Mouse (Mus musculus): Measurements from ENCODE around the gene Dhrs3.

Gene Dhrs3

GRCm38 (mm10) chr4:144939847-144940411, 47.3 kb downstream of the Dhrs3 start:
- DNase-seq (ENCODE audit: low read depth, low spot score) = no peak

DNA sequence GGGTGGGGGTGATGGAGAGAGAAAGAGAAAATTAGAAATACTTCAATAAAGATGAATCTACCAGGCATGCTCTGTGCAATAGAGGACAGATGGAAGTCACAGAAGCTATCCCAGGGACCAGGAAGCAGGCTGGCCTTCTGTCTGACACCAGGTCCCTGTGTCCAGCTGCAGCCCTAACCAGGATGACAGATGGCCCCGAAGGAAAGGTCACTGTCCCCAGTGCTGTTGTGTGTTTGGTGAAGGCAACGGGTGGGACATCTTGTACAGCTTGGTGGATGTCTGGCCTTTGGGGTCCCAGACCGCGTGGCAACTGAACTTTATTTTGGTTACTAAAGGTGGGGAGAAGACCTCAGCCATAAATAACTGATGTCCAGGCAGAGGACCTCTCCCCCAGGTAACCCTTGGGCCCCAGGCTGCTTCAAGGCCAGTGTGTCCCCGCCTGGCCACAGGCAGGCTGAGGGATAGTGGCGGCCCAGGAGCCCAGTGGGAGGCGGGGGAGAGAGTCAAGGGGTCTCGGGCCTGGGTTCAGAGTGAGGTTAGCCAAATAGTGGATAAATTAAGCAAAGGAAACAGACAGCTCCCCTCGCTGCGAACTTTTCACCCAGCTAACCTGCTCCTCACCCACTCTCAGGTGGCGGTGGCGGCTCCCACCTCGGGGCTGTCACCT, 48.3 kb downstream of the Dhrs3 start:
- no peak for DNase-seq (ENCODE audit: low read depth, low spot score)

DNA sequence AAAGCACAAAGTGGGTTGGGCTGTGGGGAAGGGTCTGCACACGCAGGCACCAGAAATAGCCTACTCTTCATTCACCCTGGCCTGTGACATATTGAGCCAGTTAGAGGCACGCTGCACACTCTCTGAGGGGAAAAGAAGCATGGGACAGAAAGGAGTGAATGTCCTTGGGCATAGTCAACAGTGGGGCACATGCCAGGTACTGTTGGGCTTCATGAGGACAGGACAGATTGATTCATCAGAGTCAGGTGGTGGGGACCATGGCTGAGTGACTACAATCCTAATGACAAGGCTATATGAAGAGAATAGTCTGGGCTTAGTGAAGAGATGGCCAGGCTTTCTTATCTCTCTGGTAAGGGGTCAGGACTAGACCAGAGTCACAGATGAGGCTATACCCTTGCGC, 49.8 kb downstream of the Dhrs3 start:
- DNase-seq (ENCODE audit: low read depth, low spot score) = no peak

DNA sequence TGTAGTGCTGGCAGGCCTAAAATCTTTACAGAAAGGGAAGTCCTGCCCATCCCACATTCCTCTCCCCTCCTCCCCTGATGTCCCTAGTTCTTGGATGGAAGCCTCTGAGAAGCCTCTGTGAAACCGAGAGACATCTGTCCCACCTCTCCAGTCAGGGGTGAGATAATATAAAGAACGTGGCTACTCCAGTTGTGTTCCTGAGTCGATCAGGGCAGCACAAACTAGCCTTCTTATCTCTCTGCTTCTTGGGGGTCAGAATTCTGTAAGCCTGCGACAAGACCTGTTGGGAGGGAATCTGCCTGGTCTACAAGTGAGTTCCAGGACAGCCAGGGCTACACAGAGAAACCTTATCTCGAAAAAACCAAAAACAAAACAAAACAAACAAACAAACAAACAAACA, 50.6 kb downstream of the Dhrs3 start:
- DNase-seq (ENCODE audit: low read depth, low spot score) = no peak

- DNase-seq (ENCODE audit: low read depth, low spot score) = no peak
Observed at GRCm38 (mm10) chr4:144947738-144948390, 55.2 kb downstream of the Dhrs3 start.

DNA sequence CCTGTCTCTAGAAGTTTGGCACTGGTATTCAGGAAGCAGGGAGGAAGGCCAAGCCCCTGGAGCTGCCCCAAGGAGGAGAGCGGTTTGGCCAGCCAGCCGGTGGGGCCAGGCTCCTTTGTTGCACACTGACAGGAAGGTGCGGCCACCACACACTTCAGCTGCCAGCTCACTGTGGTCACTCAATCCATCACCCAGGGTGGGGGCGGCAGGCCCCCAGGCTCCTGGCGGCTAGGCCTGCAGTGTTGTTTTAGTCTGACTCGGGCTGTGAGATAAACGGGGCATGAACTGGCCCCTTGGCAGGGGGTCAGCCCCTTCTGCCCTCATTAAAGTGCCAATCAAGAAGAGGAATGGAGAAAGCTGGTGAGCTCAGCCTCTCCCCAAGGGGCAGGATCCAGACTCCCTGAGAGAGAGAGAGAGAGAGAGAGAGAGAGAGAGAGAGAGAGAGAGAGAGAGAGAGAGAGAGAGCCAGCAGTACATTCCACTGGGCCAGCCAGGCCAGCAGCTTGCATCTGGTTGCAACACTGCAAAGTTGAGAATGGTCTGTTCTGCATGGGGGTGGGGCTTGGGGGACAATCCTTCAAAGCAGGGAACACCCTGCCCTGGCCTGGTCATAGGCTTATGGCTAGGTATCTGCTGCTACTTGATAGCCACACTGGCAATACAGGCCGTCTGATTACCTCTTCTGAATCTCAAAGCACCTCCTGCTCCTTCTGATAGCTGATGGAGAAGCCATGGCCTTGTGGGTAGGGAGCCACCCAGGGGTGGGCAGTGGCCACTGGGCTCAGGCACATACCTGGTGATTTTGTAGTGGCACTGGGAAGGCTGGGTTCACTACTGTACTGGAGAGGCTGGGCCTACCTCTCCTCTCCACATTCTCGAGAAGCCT, 57.1 kb downstream of the Dhrs3 start:
- no peak for DNase-seq (ENCODE audit: low read depth, low spot score)

DNA sequence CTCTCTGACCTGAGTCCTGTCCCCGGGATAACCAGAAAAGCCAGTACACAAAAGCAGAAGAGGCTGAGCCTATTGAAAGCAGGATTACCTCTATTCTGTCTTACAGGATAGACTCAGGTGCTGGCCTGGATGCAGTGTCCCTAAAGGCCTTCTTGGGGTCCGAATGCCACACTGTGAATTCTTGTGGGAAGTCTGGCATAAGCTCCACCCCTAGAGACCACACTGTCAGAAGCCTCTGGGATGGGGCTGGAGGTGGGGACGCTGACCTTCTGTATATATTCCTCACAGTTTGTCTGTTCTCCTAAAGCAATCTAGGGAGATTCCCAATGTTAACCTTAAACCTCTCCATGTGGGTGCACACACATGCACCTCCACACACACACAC, 57.7 kb downstream of the Dhrs3 start:
- DNase-seq (ENCODE audit: low read depth, low spot score) = no peak

DNA sequence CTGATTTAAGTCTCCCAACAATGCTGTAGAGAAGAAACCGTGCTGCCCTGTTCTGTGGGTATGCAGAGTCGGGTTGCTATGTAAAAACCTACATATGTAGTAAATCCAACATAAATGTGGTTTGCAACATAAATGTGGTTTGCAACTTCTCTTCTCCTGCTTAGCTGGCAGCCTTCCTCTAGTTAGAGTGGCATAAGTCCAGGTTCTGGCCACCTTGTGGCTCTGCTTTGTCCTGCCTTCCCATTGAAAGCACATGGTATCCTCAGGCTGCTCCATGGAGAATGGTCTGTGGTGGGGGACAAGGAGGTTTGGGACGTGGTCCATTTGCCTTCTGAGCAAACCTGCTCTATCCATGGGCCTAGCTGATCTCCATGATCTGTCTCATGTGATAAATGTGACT, 58.3 kb downstream of the Dhrs3 start:
- DNase-seq (ENCODE audit: low read depth, low spot score) = no peak

DNA sequence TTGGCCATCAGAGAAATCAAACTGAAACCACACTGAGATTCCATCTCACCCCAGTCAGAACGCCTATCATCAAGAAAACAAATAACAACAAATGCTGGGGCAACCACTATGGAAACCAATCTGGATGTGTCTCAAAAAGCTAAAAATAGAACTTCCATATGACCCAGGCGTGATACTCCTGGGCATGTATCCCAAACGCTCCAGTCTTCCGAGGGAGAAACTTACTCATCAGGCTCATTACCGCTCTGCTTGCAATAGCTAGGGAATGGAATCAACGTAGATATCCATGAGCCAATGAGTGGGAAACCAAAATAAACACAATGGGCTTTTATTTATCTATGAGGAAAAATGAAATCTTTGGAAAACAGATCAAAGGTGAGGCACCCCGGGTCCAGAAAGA, 59.2 kb downstream of the Dhrs3 start:
- DNase-seq (ENCODE audit: low read depth, low spot score) = no peak

- no peak for DNase-seq (ENCODE audit: low read depth, low spot score)
Observed at GRCm38 (mm10) chr4:144953421-144953820, 60.8 kb downstream of the Dhrs3 start.

GRCm38 (mm10) chr4:144955863-144956262, 63.2 kb downstream of the Dhrs3 start:
- no peak for DNase-seq (ENCODE audit: low read depth, low spot score)

- no peak for DNase-seq (ENCODE audit: low read depth, low spot score)
Observed at GRCm38 (mm10) chr4:144956293-144956692, 63.7 kb downstream of the Dhrs3 start.

GRCm38 (mm10) chr4:144957186-144957585, 64.6 kb downstream of the Dhrs3 start:
- no peak for DNase-seq (ENCODE audit: low read depth, low spot score)

GRCm38 (mm10) chr4:144957721-144958120, 65.1 kb downstream of the Dhrs3 start:
- no peak for DNase-seq (ENCODE audit: low read depth, low spot score)

DNA sequence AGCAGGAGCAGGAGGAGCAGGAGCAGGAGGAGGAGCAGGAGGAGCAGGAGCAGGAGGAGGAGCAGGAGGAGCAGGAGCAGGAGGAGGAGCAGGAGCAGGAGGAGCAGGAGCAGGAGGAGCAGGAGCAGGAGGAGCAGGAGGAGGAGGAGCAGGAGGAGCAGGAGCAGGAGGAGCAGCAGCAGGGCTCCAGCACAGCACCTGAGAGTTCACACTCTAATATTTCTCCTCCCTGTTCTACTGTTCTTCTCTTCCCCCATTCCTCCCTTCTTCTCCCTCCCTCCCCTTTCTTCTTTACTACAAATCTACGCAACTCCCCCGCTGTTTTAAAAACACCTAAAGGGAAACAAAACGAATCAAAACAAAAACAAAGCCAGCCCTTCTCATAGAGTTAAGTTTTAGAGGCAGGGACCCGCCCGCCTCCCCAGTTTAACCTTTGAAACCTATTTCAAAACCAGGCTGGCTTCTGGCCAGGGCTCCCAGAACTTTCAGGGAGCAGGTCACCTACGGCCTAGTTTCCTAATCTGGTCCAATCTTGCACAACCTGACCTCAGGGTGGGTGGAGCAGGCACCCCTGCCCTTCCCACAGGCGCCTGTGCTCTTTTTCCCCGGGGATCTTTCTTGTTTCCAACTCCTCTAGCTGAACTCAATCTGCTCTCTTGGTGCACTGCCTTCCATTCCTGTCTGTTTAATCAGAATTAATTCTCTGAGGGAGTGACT, 67.7 kb downstream of the Dhrs3 start:
- DNase-seq (ENCODE audit: low read depth, low spot score) = no peak

DNA sequence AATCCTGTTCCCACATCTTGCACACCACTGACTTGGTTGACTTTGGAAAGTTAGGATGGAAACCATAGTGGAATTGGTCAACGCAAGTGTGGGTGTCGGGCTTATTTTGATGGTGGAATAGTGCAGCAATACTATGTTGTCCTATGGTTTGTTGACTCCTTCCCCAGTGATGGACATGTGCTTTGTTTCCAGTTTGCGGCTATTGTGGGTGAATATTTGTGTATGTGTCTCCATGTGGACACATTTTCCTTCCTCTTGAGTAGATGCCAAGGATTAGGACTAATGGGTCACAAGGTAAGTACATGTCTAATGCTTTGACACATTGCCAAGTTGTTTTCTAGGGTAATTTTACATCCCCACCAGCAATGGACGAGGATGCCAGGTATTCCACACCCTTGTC, 68.6 kb downstream of the Dhrs3 start:
- no peak for DNase-seq (ENCODE audit: low read depth, low spot score)

- no peak for DNase-seq (ENCODE audit: low read depth, low spot score)
Observed at GRCm38 (mm10) chr4:144961696-144962095, 69.1 kb downstream of the Dhrs3 start.

DNA sequence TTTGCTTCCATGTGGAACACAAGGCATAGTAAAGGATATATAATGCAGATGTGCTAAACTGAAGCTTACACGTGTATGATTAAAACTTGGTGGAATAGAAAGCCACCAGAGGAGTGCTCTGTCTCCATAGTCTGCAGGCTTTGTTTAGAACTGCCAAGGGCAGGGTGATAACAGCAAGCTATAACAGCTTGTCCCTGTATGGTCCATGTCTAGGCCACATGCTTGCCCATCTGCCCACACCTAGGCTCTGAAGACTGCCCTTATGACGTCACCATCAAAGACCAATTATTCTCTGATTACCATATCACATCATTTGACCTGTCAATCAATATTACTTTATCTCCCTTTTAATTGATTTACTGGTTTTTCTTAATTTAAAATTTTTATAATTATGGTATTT, 72.6 kb downstream of the Dhrs3 start:
- no peak for DNase-seq (ENCODE audit: low read depth, low spot score)

- no peak for DNase-seq (ENCODE audit: low read depth, low spot score)
Observed at GRCm38 (mm10) chr4:144968371-144968770, 75.7 kb downstream of the Dhrs3 start.

DNA sequence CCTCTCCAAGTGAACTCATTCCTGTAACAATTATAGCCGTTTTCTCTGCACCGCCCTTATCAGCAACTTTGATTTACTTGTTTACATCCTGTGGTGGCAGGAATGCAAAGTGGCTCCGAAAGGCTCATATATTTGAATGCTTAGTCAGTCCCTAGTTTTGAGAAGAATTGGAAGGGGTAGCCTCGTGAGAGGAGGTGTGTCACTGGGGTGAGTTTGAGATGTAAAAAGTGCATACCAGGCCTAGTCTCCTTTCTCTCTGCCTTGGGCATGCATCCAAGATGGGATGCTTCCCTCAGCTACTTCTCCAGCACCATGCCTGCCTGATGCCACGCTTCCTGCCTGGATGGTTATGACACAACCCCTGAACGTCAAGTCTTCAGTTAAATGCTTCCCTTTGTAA, 76.4 kb downstream of the Dhrs3 start:
- peak; percentile 7 for DNase-seq (ENCODE audit: low read depth, low spot score)

DNA sequence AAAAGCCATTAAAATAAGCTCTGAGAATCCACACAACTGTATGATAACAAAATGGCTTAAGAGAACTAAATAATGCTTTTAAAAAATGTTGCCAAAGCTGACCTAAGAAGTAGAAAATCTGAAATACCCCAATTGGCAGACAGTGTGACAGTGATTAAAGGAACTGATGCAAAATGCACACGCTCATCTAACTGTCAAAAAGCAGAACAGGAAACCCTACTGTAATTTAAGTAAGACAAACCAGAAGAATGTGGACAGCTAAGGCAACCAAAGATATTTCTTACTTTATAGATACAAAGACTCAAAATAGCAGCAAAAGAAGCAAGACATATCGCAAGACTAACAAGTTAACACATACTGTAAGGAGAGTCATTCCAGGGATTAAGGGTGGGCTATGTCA, 78.4 kb downstream of the Dhrs3 start:
- DNase-seq (ENCODE audit: low read depth, low spot score) = no peak

Data from R1 (cell line).